Mouse (Mus musculus) forelimb bud, embryonic 11.5 days (tissue): ENCODE results near the gene Hao2.

Source experiments
- DNase-seq: peaks from one replicate; pipeline ENCODE4 v3.0.0-alpha.2; 2012; ENCODE audit warnings: low read depth, low spot score

Hao2 gene

DNA sequence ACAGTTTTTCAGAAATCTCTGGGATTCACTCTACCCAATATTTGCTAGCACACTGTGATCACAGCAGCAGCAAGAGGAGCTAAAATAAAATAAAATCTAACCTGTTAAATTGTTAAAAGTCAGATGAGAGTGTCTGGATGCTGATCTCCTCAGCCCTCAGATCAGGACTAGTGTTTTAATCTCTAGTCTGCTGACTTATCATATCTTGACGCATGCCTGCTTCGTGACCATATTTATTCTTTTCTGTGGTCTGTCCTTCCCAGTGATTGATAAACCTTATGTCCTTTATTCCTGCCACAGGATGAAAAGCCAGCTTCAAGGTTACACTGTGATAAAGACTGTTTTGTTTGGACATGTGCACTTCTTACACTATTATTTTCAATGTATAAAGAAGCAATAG lies 35.0 kb downstream of the Hao2 start:
- DNase-seq = no peak

DNA sequence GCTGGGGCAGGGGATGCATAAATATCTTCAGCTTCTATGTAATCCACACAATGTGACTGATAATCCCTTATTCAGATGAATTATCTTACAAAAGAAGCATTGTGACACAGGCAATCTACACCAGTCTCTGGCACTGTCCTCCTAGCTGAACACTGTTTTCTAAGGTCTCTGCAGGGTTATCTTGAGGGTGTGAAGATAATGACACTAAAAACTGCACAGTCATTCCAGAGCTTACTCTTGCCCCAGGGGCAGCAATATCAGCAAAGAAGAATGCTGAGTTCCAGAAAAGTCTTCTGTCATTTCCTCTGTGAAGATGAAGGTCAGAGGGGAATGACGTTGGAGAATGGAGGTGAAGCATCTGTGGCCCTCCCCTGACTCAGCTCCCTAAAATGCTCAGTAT lies 36.1 kb downstream of the Hao2 start:
- no peak for DNase-seq

DNA sequence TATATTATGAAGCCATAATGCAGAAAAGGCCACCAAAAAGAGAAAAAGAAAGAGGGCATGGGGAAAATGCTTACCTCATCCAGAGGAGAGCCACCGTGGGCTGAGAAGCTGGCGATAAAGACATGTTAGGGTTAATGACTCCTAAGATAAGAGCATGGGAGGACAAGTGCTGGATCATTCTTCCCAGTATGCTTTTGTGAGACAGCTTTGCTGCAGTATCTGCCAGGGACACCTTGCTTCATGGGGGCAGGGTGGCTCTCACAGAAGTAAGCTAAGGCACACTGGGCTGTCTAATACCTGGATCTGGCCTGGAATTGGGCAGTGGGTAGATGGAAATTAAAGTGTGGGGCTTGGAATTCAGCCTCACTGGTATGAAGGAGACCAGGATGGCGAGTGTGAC lies 37.9 kb downstream of the Hao2 start:
- DNase-seq = no peak

DNA sequence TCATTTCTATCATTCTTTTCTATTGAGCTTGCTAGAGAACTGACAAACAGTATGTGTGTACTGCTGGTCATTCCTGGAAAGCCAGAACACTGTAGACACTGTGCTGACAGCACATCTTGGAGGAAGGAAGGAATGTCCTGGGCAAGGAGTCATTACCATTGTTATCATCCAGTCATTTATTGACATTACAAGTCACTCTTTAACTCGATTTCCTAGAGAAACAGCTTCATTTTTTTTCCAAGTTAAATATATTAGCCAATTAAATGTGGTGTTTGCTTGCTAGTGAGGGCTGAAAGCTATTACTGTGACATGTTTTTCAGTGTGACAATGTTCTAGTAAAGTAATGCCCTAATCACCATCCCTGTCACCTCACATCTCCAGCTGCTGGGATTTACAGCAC lies 39.4 kb downstream of the Hao2 start:
- no peak for DNase-seq

DNA sequence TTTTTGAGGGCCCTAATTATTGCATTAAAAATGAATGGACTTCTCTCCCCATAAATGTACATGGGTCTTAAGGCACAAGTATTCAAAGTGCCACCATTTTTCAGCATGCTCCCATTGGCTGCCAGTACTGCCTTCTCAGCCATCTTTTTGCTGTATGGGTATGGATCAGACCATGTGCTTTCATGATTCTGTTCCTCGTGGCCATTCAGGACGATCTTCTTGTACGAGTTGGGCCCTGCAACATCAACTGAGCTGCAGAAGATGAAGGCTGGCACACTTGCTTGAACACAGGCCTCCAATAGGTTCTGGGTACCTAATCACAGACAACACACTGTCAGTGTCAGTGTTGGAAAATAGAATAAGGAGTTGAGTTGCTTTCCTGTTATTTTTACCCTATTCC lies 40.0 kb downstream of the Hao2 start:
- no peak for DNase-seq

DNA sequence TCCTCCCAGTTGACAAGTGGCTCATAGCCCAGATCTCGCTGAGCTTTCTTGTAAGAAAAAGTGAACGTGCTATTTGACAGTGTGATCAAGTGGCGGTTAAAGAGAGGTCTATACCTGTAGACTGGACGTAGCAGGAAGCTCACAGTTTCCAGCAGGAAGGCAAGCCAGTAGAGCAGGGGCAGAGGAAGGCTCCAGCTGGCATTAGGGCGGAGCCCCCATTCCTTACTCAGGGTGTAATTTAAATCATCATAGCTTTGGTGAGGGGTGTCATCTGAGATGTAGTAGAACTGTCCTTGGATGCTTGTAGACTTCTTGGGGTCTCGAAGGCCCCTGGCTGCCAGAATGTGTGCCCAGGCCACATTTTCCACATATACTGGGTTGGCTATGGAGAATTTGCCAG lies 40.4 kb downstream of the Hao2 start:
- no peak for DNase-seq

DNA sequence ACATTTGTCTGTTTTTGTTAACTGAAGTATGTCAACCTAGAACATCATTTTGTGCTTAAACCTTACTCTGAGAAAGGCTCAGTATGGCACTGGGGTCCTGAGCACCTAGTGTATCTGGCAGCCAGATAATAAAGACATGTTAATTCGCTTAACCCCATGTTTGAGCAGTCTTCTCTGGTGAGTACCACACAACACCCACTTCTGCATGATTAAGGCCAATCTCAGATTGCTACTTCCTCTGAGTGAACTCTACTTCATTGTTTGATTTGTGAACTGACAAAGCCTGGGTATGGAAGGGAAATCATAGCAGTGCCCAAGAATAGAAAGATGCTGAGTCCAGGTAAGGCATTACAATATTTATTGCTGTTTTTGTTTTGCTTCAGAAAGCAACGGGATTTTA lies 41.2 kb downstream of the Hao2 start:
- DNase-seq = no peak

DNA sequence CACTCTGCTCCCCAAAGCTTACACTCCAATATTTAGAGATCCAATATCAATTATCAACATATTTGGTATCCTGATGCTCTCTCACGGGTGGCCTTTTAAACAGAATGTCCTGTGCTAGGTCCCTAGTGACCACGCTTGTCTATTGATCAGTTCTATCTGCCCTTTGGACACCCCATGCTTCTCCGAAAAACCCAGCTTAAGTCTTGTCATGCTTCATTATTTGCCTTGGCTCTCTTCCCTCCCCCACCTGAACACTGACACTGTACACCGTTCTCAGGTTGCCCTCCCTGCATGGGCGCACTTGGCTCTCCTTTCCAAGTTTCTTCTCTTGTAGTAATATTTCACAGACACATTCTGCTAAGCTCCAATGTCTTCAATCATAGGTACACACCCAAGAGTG lies 42.8 kb downstream of the Hao2 start:
- DNase-seq = no peak

DNA sequence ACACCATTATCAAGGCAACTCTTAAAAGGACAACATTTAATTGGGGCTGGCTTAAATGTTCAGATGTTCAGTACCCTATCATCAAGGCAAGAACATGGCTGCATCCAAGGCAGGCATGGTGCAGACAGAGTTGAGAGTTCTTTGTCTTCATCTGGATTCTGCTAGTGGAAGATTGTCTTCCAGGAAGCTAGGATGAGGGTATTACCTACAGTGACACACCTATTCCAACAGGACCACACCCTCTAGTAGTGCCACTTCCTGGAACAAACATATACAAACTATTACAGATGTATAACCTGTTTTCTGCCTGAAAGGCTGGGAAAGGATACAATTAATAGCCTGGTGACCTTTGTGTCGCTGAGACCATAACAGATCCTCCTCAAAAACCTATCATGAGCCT lies 44.1 kb downstream of the Hao2 start:
- no peak for DNase-seq
